In genomic region chr9:22494203-22494807, GRCm38 (mm10) we compare ENCODE assay signal across 22 mouse cellular contexts. TPM values are rescaled to one million over a fixed set of nuclear protein-coding genes. Genes with fewer than 3 reads are reported as not detected.
DNase-seq lines count a peak whose midpoint lies in the region; ATAC-seq and TF ChIP-seq lines count a peak whose summit lies in the region.
"Had no signal": no experiment of that assay in that cellular context is flagged by ENCODE, and none has a peak within 500 bp of the region (broad histone marks: within the 10 kb centered on the region; RNA-seq: fewer than 3 reads in every experiment).

No protein-coding gene starts in this region.

- no peak overlapping the region for H3K27ac ChIP-seq in limb, embryonic 13.5 days
- no peak overlapping the region for H3K27ac ChIP-seq in limb, embryonic 10.5 days
- H3K27ac ChIP-seq: hindbrain, embryonic 13.5 days; liver, embryonic 13.5 days; macrophage had no signal

- 0 out of 2 replicates have a peak, but pooled peaks cover 6% of the 10 kb centered on the region for H3K9me3 ChIP-seq in limb, embryonic 13.5 days
- H3K9me3 ChIP-seq in limb, embryonic 10.5 days (replicated peaks), result no peaks in the 10 kb centered on the region
- no peaks in the 10 kb centered on the region for H3K9me3 ChIP-seq in E14TG2a.4 (ENCODE audit: low read length)
- H3K9me3 ChIP-seq: hindbrain, embryonic 13.5 days; liver, embryonic 13.5 days had no signal

- H3K9ac ChIP-seq in limb, embryonic 13.5 days, result no peak overlapping the region
- H3K9ac ChIP-seq: hindbrain, embryonic 13.5 days; liver, embryonic 13.5 days had no signal

- DNase-seq in limb, embryonic 10.5 days (ENCODE audit: low spot score), result no peak
- peak; percentile 38 for DNase-seq in 416B (ENCODE audit: low read depth)
- no peak for DNase-seq in ovary, postnatal 10 days (ENCODE audit: low spot score)
- no peak for DNase-seq in ovary, postnatal 14 days (ENCODE audit: low spot score)
- DNase-seq: adrenal gland, postnatal 25 days; cerebellum, adult 9-11 months; layer of hippocampus, adult 9-11 months; liver, embryonic 13.5 days; thymus, adult 2 months had no signal

- H3K4me2 ChIP-seq in limb, embryonic 13.5 days (replicated peaks), result no peak overlapping the region
- H3K4me2 ChIP-seq: hindbrain, embryonic 13.5 days; liver, embryonic 13.5 days had no signal

- H3K36me3 ChIP-seq in limb, embryonic 13.5 days, result peaks cover 7% of the 10 kb centered on the region
- H3K36me3 ChIP-seq in limb, embryonic 10.5 days, result no peaks in the 10 kb centered on the region
- 0 out of 2 replicates have a peak, but pooled peaks cover 1% of the 10 kb centered on the region for H3K36me3 ChIP-seq in E14TG2a.4 (ENCODE audit: insufficient read depth, low read length)
- H3K36me3 ChIP-seq: liver, embryonic 13.5 days had no signal

- peak; percentile 37 for TF ChIP-seq CTCF in E14TG2a.4 (conservative IDR thresholded peaks at IDR 0.05; ENCODE audit: low read length)

- 86% methylated on average over 9 of the region's 9 CpGs for WGBS in limb, embryonic 13.5 days
- 84% methylated on average over 9 of the region's 9 CpGs for WGBS in limb, embryonic 10.5 days

- no peak overlapping the region for H3K4me3 ChIP-seq in limb, embryonic 13.5 days
- H3K4me3 ChIP-seq in limb, embryonic 10.5 days, result no peak overlapping the region
- H3K4me3 ChIP-seq in E14TG2a.4 (replicated peaks; ENCODE audit: low read length), result 0 out of 2 replicates have a peak overlapping the region, but pooled peaks have one; percentile 24
- H3K4me3 ChIP-seq: hindbrain, embryonic 13.5 days; liver, embryonic 13.5 days had no signal

- no peaks in the 10 kb centered on the region for H3K4me1 ChIP-seq in limb, embryonic 13.5 days
- peaks cover 1% of the 10 kb centered on the region; the same call in 1 of the 2 replicates for H3K4me1 ChIP-seq in limb, embryonic 10.5 days
- H3K4me1 ChIP-seq in E14TG2a.4 (replicated peaks; ENCODE audit: low read depth, low read length), result peaks cover 11% of the 10 kb centered on the region
- H3K4me1 ChIP-seq: hindbrain, embryonic 13.5 days; liver, embryonic 13.5 days had no signal

- 0 out of 2 replicates have a peak, but pooled peaks have one; percentile 11 for ATAC-seq in limb, embryonic 13.5 days (ENCODE audit: low FRiP score, low read depth)
- ATAC-seq in common myeloid progenitor, adult 5-6 weeks (replicated peaks; ENCODE audit: low read depth, poor library complexity, severe bottlenecking), result 0 out of 2 replicates have a peak, but pooled peaks have one; percentile 11
- ATAC-seq: CD4-positive, CD25-positive, alpha-beta regulatory T cell, adult 4 months; intestine, embryonic 16.5 days; midbrain, embryonic 16.5 days had no signal

- H3K27me3 ChIP-seq in limb, embryonic 13.5 days, result no peaks in the 10 kb centered on the region
- no peaks in the 10 kb centered on the region for H3K27me3 ChIP-seq in limb, embryonic 10.5 days (ENCODE audit: low read depth, poor library complexity, severe bottlenecking)
- H3K27me3 ChIP-seq in E14TG2a.4 (ENCODE audit: insufficient read depth, low read length), result no peaks in the 10 kb centered on the region
- H3K27me3 ChIP-seq: hindbrain, embryonic 13.5 days; liver, embryonic 13.5 days had no signal

RNA-seq across cellular contexts. Expression of gene Bbs9, which starts 18.8 kb away (rescaled TPM):
- 13.9 and 15.9 TPM in 2 replicates for polyA plus RNA-seq in limb, embryonic 13.5 days (2015; fragmentation: Nextera tagmentation; extraction: Ambion mirVana)
- polyA plus RNA-seq in limb, embryonic 10.5 days (2016; fragmentation: Nextera tagmentation; extraction: Ambion mirVana), result 11.2 and 13.5 TPM in 2 replicates
- total RNA-seq in common myeloid progenitor, adult 5-6 weeks (2017), result 16.9 and 20.0 TPM in 2 replicates

RNA-seq across cellular contexts. Expression of gene Rp9, which starts 24.8 kb away (rescaled TPM):
- polyA plus RNA-seq in limb, embryonic 13.5 days (2015; fragmentation: Nextera tagmentation; extraction: Ambion mirVana), result 73.8 and 74.1 TPM in 2 replicates
- 52.8 and 52.9 TPM in 2 replicates for polyA plus RNA-seq in limb, embryonic 10.5 days (2016; fragmentation: Nextera tagmentation; extraction: Ambion mirVana)
- 182 and 193 TPM in 2 replicates for total RNA-seq in common myeloid progenitor, adult 5-6 weeks (2017)

RNA-seq across cellular contexts. Expression of gene Gm17545, which starts 40.2 kb away (rescaled TPM):
- polyA plus RNA-seq in limb, embryonic 13.5 days (2015; fragmentation: Nextera tagmentation; extraction: Ambion mirVana), result not detected in 2 replicates
- polyA plus RNA-seq in limb, embryonic 10.5 days (2016; fragmentation: Nextera tagmentation; extraction: Ambion mirVana), result not detected in 2 replicates
- total RNA-seq in common myeloid progenitor, adult 5-6 weeks (2017), result not detected in 2 replicates
- total RNA-seq: adrenal gland, postnatal 25 days; gastrocnemius, adult 8-10 months; heart, adult 8-10 months; left cerebral cortex, postnatal 10 days had no signal
- polyA plus RNA-seq: CD4-positive, CD25-positive, alpha-beta regulatory T cell, adult 4 months; forebrain, embryonic 11.5 days; heart, postnatal 0 days; hindbrain, embryonic 13.5 days; intestine, embryonic 16.5 days; liver, embryonic 13.5 days; macrophage; midbrain, embryonic 16.5 days; thymus, adult 2 months had no signal
